8 mouse cellular contexts compared by ENCODE assay signal in the genomic region with DNA sequence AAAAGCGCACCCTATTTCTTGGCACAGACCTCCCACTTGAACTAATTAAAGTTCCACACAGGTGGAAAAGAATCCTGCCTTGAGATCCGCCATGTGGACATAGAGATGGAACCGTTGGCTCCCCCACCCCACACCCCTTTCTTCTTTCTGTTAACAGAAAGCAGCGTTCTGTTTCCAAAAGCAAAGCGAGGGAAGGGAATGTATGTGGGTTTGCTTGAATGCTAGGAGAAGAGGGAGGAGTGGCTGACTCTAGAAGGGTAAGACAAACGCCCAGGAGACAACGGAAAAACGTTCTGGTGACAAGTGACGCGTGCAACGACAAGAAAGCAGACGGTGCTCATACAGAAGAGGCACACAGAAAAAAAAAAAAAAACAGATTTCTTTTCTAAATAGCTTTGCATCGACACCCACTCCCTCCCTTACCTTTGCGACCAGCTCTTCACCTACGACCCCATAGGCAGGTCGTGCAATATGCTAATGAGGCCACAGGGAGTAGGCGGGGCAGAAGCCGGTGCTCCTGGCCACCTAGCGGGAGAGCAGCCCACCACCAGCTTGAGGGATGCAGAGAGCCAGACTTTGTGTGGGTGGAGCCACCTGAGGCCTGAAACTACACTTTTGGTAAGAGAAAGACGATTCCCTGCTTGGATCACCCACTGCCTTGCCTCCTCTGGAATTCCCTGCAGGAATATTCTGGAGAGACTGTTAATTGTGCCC. TPM values are rescaled to one million over a fixed set of nuclear protein-coding genes. Genes with fewer than 3 reads are reported as not detected.
DNase-seq lines count a peak whose midpoint lies in the region.

No protein-coding gene starts in this region.

- intact Hi-C loops in heart, postnatal 10 days (cut with DNase I): no loop called here

- DNase-seq in ovary, adult 18-20 months (ENCODE audit: low spot score): peak; percentile 25
- no peak for DNase-seq in ovary, postnatal 10 days (ENCODE audit: low spot score)
- DNase-seq in embryo, embryonic 11 days: peak; percentile 82
- peak; percentile 67 to 69 for DNase-seq in heart, postnatal 10 days
- DNase-seq in left cerebral cortex, adult 11 months (ENCODE audit: low spot score): peak; percentile 62
- DNase-seq in lung, postnatal 14 days: peak; percentile 19
- peak; percentile 83 for DNase-seq in right cerebral cortex, adult 18-20 months
- no peak for DNase-seq in urinary bladder, postnatal 4 days (ENCODE audit: low spot score in 2 of 2)

RNA-seq across cellular contexts. Expression of a gene that starts 27.9 kb away (rescaled TPM):
- total RNA-seq in heart, postnatal 10 days (2021): 100 to 1,000 TPM; 216 to 242 TPM

Comparison
In these comparisons a context has a peak if more than half of its experiments do, and no peak if none do; other contexts are left out.
1. DNase-seq: peak in ovary, adult 18-20 months (single experiment), embryo, embryonic 11 days (single experiment), heart, postnatal 10 days (2 of 2), left cerebral cortex, adult 11 months (single experiment), lung, postnatal 14 days (single experiment) and right cerebral cortex, adult 18-20 months (single experiment); none in ovary, postnatal 10 days (single experiment) and urinary bladder, postnatal 4 days (0 of 2).